Mouse (Mus musculus) left cerebral cortex, adult 8-10 months (tissue): ENCODE measurements around the gene H2-Eb2. TPM values are rescaled to one million over a fixed set of nuclear protein-coding genes. Genes with fewer than 3 reads are reported as not detected.

Experiments used
- DNase-seq, 2 experiments: peaks; one replicate each; pipeline ENCODE4 v3.0.0; 2022; ENCODE audit warnings: low spot score in 2 of 2
- total RNA-seq, 4 experiments: library from RNA; stranded (reverse); gene quantifications; 2 replicates each; pipeline ENCODE4 v1.2.4; 2022

The H2-Eb2 gene
- total RNA-seq, 4 experiments from 2014 or later, result not detected

GRCm38 (mm10) chr17:34354539-34354938 lies 29.1 kb downstream of the H2-Eb2 start, which contains the start of gene Btnl2:
Gene Btnl2 (plus strand): TSS chr17:34354822.
- DNase-seq, result no peak

GRCm38 (mm10) chr17:34354940-34355339 lies 29.5 kb downstream of the H2-Eb2 start:
- no peak for DNase-seq

GRCm38 (mm10) chr17:34362954-34363546 lies 37.6 kb downstream of the H2-Eb2 start:
- no peak for DNase-seq

DNA sequence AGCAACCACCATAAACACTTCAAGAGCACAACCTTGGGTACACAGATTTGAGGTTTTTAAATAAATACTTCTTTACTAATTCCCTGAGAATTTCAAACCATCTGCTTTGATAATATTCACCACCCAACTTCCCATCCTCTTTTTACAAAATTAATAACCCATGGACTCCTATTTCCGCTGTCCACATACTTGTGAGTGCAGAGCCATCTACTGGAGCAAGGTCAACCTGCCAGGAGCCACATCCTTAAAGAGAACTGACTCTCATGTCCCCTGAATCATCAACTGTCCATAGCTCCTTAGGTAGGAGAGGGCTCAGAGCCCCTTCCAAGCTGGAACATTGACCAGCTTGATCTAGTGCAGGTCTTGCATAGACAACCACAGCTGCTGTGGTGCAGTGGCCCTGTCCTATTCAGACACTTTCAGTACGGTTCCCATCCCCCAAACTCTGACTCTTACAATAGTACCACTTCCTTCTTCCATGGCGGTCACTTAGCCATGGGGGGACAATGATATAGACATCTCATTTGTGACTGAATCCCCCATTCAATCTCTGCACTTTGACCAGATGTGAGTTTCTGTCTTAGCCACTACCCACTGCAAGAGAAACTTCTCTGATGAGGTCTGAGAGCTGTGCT lies 38.3 kb downstream of the H2-Eb2 start:
- no peak for DNase-seq

GRCm38 (mm10) chr17:34365031-34365430 lies 39.6 kb downstream of the H2-Eb2 start:
- DNase-seq, result no peak

DNA sequence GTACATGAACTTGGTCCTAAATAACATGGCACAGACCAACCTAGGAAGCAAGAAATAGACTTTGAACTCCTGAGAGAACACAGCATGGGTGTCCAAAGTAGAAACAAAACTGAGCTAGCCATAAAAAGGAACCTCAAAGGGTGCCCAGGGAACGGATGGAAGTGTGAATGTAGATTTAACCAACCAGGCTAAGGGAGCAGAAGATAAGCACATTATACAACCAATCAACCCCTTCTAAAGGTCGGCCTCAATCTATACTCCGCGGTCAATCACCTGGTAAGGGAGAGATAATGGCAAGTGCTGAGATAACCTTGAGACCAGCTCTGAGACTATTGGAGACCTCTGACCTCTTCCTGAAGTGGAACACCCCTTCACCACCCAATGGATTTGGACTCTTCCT lies 45.1 kb downstream of the H2-Eb2 start:
- DNase-seq, result no peak

GRCm38 (mm10) chr17:34373055-34373709 lies 47.7 kb downstream of the H2-Eb2 start:
- no peak for DNase-seq

DNA sequence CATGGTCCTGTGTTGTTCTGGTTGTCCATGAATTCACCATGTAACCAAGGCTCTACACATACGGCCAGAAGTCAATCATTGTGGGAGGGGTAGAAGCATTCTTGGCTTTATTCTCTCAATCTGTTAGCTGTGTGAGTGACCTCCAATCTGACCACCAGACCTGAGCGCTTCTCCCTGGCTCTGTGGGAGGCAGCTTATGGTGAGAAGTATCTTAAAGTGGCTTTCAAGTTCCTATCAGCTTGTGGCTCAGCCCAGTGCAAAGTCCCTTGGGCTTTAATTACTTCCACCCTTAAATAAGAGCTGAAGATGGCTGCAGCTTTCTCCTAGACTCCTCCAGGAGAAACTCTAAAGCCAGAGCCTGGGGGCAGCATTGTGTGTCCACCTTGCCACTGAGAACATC lies 51.4 kb downstream of the H2-Eb2 start, which contains the start of gene Btnl1:
TSS of gene Btnl1 (plus strand) at position 286 of the 400 bp plus-strand sequence.
- DNase-seq, result no peak

- DNase-seq, result no peak
These were observed 52.2 kb downstream of the H2-Eb2 start for GRCm38 (mm10) chr17:34377450-34378209.

DNA sequence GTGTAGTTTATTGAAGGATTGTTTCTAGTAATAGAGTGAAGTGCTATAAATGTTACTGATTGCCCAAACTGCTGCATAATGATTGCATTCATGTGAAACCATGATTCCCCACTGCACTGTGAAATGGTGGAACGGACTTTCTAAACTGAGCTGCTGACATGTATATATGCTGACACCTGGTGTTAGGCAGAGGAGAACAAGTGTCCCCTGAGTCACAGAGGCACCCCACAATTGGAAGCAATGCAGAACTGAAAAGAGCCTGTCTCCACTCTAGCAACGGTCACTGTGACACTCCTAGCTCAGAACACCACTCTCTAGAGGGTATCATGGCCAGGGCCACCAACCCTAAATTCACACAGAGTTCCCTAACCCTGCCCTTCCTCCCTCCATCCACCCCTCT lies 53.3 kb downstream of the H2-Eb2 start:
- DNase-seq, result no peak

DNA sequence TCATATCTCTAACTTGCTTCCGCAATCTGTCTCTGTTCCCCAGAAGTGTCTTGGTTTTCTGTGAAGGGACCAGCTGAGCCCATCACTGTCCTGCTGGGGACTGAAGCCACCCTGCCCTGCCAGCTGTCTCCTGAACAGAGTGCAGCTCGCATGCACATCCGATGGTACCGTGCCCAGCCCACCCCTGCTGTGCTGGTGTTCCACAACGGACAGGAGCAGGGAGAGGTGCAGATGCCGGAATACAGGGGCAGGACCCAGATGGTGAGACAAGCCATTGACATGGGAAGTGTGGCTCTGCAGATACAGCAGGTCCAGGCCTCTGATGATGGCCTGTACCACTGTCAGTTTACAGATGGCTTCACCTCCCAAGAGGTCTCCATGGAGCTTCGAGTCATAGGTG lies 54.0 kb downstream of the H2-Eb2 start:
- DNase-seq, result no peak

DNA sequence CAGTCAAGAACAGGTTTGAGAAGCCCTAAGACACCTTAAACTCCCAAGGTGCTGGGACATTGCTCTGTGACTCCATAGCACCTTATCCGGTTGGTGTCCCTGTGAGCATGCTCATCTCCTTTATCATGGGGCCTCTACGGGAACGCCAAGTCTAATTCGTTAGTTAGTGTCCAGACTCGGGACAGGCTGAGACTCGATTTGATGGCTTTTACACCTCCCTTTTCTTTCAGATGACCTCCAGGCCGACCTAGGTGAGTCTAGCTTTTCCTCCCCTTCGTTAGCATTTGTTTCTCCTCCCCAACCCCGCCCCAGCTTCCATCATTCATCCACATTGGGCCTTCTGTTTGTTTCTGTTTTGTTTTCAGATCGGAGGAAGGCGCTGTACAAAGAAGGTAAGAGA lies 56.4 kb downstream of the H2-Eb2 start:
- DNase-seq, result no peak

DNA sequence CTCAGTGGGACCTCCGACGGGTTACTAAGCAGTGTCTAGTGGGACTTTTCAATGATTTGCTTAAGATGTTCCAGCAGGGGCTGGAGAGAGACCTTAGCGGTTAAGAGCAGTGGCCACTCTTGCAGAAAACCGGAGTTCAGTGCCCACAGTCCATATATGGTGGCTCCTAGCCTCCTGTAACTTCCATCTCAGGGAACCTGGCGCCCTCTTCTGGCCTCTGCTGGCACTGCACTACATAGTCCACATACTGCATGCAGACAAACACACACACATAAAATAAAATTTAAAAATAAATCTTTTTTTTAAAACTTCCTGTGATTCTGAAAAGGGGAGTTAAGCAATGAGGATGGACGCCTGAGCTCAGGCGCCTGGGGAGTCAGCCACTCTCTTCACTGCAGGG lies 57.7 kb downstream of the H2-Eb2 start:
- DNase-seq, result no peak

DNA sequence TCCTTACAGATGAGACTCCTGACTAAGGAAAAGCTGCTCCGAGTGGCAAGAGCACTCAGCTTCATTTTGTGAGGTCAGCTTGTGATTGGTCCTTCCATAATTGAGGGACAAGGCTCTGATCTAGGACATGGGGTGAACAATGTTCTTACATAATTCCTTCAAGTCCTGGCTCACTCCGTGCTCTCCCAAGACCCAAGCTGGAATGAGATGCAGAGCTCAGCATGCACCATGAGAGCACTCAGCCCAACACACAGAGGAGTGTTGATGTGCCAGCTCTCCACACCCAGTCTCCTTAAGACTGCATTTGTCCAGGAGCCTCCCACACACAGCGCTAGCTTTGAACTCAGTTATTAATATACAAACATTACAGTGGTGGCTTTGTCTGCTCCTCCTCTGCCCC lies 59.2 kb downstream of the H2-Eb2 start:
- no peak for DNase-seq

GRCm38 (mm10) chr17:34386656-34387055 lies 61.2 kb downstream of the H2-Eb2 start:
- DNase-seq, result no peak

DNA sequence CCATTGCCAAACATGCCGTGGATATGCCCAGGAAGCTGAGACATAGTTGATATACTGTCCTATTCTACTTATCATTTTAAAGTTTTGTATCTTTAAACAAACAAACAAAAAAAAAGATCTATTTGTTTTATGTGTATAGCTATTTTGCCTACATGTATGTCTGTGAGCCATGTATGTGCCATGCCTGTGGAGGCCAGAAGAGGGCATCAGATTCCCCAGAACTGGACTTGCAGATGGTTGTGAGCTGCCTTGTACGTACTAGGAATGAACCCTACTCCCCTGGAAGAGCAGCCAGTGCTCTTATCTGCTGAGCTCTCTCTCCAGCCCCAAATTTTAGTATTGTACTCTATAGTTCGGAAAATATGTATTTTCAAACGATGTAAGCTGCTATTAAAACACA lies 63.0 kb downstream of the H2-Eb2 start:
- no peak for DNase-seq

Other genes starting within 250 kb of the H2-Eb2 start
- gene H2-Oa, start 233.3 kb upstream of the H2-Eb2 start, total RNA-seq, result 1 to 10 TPM in 2 of 4 experiments, under 1 TPM in 1, not detected in 1; 0.44 to 2.2 (median 1.7) TPM
- 10 to 100 TPM; 20.7 to 35.3 (median 30.7) TPM for gene H2-DMa, start 206.1 kb upstream of the H2-Eb2 start, total RNA-seq
- 100 to 1,000 TPM; 181 to 210 (median 190) TPM for gene Brd2, start 203.0 kb upstream of the H2-Eb2 start, total RNA-seq
- gene H2-DMb2, start 182.4 kb upstream of the H2-Eb2 start, total RNA-seq, result 1 to 10 TPM in 3 of 4 experiments, under 1 TPM in 1; 0.84 to 3.5 (median 2.0) TPM
- 1 to 10 TPM; 2.2 to 7.1 (median 3.5) TPM for gene H2-DMb1, start 172.6 kb upstream of the H2-Eb2 start, total RNA-seq
- gene Tap1, start 138.1 kb upstream of the H2-Eb2 start, total RNA-seq, result 1 to 10 TPM; 3.0 to 8.6 (median 4.6) TPM
- gene Psmb9, start 137.9 kb upstream of the H2-Eb2 start, total RNA-seq, result 1 to 10 TPM; 2.6 to 3.2 (median 3.0) TPM
- 10 to 100 TPM in 1 of 4 experiments, 1 to 10 TPM in 3; 4.0 to 12.1 (median 7.1) TPM for gene Psmb8, start 127.9 kb upstream of the H2-Eb2 start, total RNA-seq
- 10 to 100 TPM; 10.2 to 18.0 (median 16.3) TPM for gene Tap2, start 122.1 kb upstream of the H2-Eb2 start, total RNA-seq
- 1 to 10 TPM in 2 of 4 experiments, under 1 TPM in 2; 0.54 to 1.3 (median 0.90) TPM for gene H2-Ob, start 86.8 kb upstream of the H2-Eb2 start, total RNA-seq
- gene H2-Ab1, start 68.0 kb upstream of the H2-Eb2 start, total RNA-seq, result 10 to 100 TPM in 2 of 4 experiments, 1 to 10 TPM in 2; 2.4 to 30.3 (median 11.7) TPM
- gene H2-Aa, start 37.8 kb upstream of the H2-Eb2 start, total RNA-seq, result 10 to 100 TPM in 2 of 4 experiments, 1 to 10 TPM in 2; 3.4 to 37.3 (median 13.3) TPM
- gene H2-Eb1, start 19.8 kb upstream of the H2-Eb2 start, total RNA-seq, result 10 to 100 TPM in 2 of 4 experiments, 1 to 10 TPM in 2; 2.7 to 26.0 (median 9.3) TPM
- gene Btnl2, start 29.2 kb downstream of the H2-Eb2 start, total RNA-seq, result under 1 TPM; 0.49 to 0.82 (median 0.63) TPM
- gene Btnl1, start 51.5 kb downstream of the H2-Eb2 start, total RNA-seq, result not detected
- 1 to 10 TPM; 3.3 to 5.1 (median 4.3) TPM for gene BC051142, start 73.2 kb downstream of the H2-Eb2 start, total RNA-seq
- gene Btnl4, start 151.7 kb downstream of the H2-Eb2 start, total RNA-seq, result not detected
- not detected for gene Btnl6, start 191.7 kb downstream of the H2-Eb2 start, total RNA-seq
- 10 to 100 TPM in 1 of 4 experiments, 1 to 10 TPM in 3; 9.4 to 13.0 (median 9.6) TPM for gene Notch4, start 238.6 kb downstream of the H2-Eb2 start, total RNA-seq